Mouse (Mus musculus) left cerebral cortex, postnatal 25 days (tissue): ENCODE measurements around the gene Atp6v0c. TPM values are rescaled to one million over a fixed set of nuclear protein-coding genes. Genes with fewer than 3 reads are reported as not detected.

Source experiments
- DNase-seq, 2 experiments: peaks; one replicate each; pipeline ENCODE4 v3.0.0; 2022; ENCODE audit warnings: low spot score in 2 of 2, mixed read lengths in 1 of 2
- intact Hi-C: fragments of 180-260 bp; cut with DNase I; formaldehyde crosslinking; loops from one replicate; pipeline ENCODE4 v1.15.1; 2025
- total RNA-seq, 2 experiments: library from RNA; stranded (reverse); gene quantifications; 2 replicates each; pipeline ENCODE4 v1.2.3; 2021

Atp6v0c gene
- total RNA-seq, 2 experiments from 2014 or later = 1,342 to 1,424 TPM

DNA sequence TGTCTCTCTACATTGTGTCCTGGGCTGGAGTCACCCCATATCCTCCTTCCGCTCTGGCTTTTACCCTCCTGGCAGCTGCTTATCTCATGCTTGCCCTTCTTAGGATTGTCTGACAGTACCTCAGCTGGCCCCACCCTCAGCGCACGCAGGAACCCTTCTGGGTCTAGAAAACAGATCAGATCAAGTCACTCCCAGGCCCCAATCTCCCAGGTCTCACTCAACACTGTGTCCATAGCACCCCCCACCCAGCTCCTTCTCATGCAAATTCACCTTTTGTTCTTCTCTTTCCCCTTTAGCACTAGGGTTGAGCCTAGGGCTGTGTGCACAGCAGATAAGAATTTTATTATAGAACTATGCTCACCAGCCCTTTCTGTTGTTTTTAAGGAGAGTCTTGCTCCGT lies 33.6 kb upstream of the Atp6v0c start:
- intact Hi-C loops = no loop called here
- DNase-seq = no peak

DNA sequence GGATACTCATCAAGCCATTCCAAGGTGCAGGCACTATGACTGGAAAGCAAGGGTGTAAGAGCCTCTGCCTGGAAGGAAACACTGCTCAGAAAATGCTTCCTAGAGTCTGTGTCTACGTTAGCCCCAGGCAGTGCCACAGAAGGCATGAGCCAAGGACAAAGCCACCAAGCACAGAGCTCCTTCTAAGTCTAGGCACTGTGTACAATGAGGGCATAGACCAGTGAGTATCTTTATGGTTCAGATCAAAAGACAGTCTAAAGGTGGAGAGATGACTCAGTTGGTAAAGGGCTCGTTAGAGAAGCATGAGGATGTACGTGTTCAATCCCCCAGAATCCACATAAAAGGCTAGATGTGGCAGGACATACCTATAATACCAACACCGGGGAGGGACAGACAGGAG lies 31.6 kb upstream of the Atp6v0c start:
- intact Hi-C loops = no loop called here
- DNase-seq = no peak

DNA sequence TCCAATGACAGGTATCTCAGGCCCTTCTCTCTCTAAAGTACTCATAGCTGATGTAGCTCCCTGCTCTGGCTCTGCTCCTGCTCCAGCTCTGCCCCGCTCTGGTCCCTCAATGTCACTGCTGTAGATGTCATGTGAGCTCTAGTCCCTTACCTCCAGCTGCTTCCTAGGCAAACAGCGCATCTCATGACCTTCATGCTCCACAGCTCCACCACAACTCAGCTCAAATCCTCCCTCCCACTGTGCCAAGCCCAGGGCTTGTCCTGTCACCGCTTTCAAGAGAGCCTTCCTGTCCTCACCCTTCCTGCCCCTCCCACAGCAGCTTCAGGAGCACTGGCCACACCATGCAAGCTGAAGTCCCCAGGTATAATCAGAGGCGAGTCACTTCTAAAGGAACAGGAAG lies 30.2 kb upstream of the Atp6v0c start:
- peak in 1 of 2 experiments; percentile 39 for DNase-seq
- intact Hi-C loops = no loop called here

DNA sequence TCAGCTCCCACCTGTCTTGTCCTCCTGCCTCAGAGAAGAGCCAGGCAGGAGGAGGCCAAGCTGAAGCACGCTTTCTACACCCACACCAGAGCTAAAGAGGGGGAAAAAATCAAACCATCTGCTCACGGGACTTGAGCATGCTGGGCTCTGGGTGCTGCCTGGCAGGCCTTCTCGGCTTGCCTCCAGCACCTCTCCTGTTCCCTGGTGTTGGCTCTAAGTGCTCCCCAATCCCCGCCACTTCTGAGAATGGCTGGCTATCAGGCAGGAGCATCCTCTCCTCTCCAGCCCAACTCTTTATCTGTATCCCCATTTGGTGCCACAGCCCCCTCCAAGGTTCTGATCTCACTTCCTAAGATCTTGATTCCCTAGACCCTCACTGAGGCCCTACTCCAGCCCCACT lies 29.8 kb upstream of the Atp6v0c start:
- DNase-seq = peak; percentile 69 to 94
- intact Hi-C loops = no loop called here

DNA sequence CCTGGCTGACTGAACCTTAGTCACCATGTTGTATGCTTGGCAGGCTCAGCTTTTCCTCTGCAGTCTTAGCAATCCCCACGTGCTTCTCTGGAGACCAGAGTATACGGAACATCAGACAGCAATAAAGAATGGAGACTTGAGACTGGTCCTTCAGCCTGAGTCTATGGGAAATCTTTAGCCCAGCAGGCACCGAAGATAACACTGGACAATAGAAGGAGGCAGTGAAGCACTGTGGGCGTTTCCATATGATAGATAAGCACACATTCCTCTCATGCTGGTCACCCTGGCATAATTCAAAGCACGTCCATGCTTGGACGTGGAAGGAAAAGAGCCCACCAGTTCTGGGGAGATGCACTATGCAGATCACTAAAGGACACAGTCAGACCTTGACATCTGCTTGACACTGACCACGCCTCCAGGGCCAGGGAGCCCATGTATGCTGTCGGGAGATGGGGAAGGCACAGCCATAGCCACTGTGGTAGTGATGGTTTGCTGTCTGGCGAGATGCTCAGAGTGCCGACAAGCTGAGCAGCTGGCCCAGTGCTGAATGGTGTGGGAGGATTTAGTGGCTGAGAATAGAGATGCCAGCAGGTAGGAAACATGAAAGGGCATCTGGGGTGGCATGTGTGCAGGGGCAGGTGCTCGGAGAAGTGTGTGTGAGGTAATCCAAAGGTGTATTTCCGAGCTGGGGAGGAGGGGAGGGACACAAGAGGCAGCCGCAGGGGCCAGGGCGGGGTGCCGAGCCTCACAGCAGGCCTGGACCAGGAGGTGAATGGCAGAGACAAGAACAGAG lies 27.7 kb upstream of the Atp6v0c start:
- intact Hi-C loops = no loop called here
- peak in 1 of 2 experiments; percentile 77 for DNase-seq

DNA sequence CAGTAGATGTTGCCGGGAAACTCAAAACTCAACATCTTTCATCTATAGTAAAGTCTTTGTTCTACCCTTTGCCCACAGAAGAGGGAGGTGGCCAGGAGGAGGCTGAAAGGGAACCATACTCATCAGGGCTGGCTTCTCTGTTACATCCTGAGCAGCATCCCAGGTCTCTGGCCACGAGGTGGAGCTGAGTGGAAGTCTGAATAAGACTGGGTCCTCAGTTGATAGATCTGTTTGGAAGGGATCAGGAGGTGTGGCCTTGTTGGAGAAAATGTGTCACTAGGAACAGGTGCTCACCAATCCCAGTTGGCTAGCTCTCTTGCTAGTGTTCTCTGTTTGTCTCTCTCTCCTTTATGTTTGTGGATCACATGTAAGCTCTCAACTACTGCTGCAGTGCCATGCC lies 25.8 kb upstream of the Atp6v0c start:
- DNase-seq = no peak

DNA sequence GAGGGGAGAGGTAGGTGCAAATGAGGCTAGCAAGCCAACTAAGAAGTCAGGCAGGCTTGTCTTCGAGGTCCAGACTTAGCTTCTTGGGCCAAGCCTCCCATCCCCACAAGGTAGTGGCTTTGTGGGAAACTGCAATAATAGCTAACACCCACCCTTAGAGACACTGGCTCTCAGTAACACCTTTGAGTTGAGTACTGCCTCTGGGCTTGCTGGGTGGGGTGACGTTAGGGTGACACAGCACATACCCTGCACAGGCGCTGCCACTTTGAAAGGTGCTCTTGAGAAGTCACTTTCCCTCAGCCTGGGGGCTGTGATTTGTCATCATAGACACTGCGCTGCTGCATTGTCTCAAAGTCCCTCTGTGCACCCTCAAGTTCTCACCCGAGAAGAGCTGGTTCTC lies 24.3 kb upstream of the Atp6v0c start:
- intact Hi-C loops = no loop called here
- DNase-seq = no peak

More for the DNA sequence above, 25.8 kb upstream of the Atp6v0c start:
- intact Hi-C loops = no loop called here

DNA sequence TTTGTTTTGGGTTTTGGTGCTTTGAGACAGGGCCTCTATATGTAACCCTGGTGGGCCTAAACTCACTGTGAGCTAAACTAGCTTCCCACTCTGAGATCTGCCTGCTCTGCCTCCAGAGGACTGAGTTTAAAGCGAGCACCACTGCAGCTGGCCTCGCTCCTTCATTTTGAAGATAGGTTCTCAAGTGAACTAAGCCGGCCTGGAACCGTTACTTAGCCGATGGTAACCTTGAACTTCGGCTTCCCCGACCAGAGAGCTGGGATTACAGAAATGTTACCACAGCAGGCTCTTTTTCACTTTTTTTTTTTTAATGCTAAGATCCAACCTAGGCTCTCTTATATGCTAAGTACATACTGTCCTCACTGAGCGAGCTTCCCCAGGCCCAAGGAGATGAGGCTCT lies 23.8 kb upstream of the Atp6v0c start:
- intact Hi-C loops = no loop called here
- DNase-seq = no peak

DNA sequence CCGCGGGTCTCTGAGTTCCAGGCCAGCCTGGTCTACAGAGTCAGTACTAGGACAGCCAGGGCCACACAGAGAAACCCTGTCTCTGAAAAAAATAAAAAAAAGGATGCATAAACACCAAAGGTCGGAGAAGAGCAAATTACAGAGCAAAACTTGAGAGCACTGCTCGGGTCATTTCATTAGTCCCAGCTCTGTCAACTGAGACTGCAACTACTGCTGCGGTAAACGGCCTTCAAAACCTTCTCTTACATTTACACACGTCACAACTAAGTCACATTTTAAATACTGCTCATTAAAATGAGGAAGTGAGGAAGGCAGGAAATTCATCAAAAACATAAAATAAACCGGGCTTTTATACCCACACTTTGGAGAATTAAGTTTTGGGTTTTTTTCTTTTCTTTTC lies 23.3 kb upstream of the Atp6v0c start:
- no peak for DNase-seq
- intact Hi-C loops = no loop called here

DNA sequence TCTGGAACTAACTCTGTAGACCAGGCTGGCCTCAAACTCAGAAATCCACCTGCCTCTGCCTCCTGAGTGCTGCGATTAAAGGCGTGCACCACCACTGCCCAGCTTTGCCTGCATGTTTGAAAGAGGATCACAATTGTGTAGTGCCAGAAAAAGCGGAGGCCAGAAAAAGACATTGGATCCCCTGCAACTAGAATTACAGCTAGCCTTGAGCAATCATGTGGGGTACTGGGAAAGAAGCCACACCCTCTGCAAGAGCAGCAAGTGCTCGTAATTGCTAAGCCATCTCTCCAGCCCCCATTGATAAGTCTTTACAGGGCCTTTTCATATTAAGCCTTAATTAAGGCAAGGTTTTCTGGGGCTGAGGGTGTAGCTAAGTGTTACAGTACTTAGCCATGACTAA lies 22.0 kb upstream of the Atp6v0c start:
- DNase-seq = no peak
- intact Hi-C loops = no loop called here

DNA sequence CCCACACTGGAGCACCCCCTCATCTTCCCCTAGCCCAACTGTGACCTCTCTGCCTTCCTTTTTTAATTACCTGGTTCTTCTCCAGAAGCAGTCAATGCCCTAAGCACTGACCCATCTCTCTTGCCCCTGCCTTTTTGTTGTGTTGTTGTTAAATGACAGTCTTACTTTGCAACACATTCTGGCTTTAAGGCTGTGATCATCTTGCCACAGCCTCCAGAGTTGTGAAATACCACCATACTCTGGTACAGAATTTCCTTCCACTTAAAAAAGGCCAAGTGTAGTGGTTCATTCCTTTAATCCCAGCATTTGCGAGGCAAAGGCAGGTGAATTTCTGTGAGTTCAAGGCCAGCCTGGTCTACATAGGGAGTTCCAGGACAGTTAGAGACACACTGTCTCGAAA lies 21.4 kb upstream of the Atp6v0c start:
- intact Hi-C loops = no loop called here
- no peak for DNase-seq

DNA sequence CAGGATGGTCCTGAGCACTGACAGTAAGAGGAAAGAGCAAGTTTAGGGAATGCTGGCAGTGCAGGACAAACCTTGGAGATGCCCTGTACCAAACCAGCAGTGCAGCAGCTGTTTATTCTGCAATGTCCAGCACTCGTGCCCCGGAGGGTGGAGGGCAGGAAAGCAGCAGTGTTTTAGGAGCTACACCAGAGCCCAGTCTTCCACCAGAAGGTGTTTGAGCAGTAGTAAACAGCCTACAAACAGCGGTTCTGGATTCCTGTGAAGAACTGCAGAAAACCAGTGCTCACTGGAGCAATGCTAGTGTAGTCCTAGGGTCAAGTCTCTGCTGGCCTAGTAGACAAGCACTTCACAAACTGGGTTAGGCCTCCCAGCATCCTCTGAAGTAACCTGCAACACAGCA lies 4.8 kb upstream of the Atp6v0c start:
- intact Hi-C loops = loop anchor here (5.0 kb wide), 1 partner anchor 133 kb away; no protein-coding TSS in a partner anchor
- DNase-seq = no peak

DNA sequence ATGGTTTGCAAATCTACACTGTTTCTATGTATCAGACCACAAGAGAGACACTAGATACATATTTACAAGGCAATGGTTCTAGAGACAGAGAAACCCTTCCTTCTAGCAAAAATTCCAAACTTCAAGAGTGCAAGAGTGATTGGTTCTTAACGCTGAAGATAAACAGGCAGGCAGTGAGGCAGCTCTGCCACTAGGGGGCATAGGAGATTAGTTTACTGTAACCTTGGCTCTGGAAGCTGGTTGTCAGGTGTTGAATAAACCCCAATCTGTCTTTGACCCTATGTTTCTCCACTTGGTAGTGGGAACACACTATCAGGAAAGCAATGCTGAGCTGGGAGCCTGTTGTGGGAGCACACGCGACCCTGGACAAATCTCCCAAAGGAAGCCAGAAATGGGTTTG lies 3.9 kb upstream of the Atp6v0c start:
- DNase-seq = peak; percentile 74 to 81
- intact Hi-C loops = loop anchor here (2.0 to 5.0 kb wide), 2 partner anchors 134 to 217 kb away; no protein-coding TSS in a partner anchor

DNA sequence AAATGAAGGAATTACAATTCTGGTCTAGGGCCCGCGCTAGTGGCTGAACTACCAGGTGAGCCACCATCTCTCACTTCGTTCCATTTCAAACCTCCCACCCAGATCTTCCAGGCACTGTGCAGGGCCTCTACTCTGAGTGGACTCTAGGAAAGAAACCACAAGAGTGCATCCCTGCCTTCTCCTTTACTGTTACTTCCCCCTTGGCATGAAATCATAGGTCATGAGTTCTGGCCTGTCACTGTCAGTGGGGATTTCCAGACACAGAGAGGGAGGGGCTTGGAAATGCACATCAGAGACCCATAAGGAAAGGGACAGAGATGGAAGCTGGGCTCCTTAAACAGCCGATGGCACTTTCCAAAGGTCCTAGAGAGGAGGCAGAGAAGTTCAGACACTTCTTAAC lies 2.2 kb upstream of the Atp6v0c start:
- no peak for DNase-seq
- intact Hi-C loops = loop anchor here (2.0 to 5.0 kb wide), 2 partner anchors 136 to 219 kb away; no protein-coding TSS in a partner anchor

DNA sequence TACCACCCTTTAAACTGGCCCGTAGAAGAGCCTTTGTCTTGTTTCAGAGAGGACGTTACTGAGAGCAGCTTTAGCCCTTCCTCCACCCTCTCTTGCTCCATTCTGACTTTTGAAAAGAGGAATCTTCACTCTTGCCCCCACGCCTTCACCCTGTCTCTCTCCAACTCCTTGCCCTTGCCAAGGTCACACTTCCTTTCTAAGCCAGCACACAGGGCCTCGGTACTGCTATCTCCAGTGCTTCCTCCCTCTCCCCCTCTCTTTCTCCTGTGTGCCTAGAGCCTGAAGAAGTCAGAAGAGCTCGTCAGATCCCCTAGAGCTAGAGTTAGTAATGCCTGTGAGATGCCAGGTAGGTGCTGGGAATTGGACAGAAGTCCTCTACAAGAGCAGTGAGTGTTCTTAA lies 1.2 kb upstream of the Atp6v0c start:
- intact Hi-C loops = loop anchor here (5.0 kb wide), 1 partner anchor 137 kb away; no protein-coding TSS in a partner anchor

DNA sequence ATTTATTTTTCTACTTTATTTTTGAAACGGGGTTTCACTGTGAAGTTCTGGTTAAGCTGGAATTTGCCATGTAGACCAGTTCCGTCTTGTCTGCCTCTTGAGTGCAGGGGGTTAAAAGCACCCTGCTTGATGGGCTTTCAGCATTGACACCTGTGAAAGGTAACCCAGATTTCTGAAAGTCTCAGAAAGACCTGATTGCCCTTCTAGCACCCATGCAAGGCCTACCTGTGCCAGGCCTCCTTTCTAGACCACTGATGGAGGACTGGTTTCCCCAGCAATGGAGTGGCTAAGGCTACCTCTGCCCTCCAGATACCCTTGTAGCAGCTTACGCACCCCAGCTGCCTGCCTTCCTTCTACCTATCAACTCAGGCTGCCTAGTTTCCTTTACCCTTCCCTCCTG lies 623 bp upstream of the Atp6v0c start:
- no peak for DNase-seq
- intact Hi-C loops = loop anchor here (5.0 kb wide), 1 partner anchor 137 kb away; no protein-coding TSS in a partner anchor

More for the DNA sequence above, 1.2 kb upstream of the Atp6v0c start:
- DNase-seq = no peak

DNA sequence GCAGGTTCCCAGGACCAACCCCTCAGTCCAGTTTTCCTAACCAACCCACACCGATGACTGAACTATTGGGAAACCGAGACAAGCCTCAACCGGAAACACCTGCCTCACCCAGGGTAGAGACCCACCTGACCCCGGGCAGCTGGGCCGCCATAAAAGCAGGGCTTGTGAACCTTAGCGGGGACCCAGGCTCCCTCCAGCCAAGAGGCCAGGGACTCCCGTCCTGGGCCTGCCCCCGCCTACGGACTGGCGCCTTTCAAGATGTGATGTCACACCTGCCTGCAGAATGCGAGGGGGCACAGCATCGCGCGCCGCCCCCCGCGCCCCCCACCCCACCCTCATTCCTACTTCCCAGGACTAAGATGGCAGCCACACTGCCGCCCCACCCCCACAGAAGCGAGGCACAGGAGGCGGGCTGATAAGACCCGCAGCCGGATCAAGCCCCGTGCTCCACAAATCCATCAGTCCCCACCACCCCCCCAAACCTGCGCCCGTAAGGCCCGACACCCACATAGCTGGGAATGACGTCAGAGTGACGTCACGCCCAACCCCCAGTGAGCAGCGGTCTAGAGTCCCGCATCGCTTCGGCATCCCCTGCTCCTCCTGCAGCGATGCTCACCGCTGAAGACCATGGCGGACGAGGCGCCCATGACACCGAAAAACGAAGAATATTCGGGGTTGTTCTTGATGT lies 768 bp downstream of the Atp6v0c start:
- DNase-seq = peak; percentile 78 to 80
- intact Hi-C loops = loop anchor here (2.0 kb wide), 2 partner anchors 82 to 182 kb away; partner anchors contain the start of genes Abca17, Abca3 and Ccnf

DNA sequence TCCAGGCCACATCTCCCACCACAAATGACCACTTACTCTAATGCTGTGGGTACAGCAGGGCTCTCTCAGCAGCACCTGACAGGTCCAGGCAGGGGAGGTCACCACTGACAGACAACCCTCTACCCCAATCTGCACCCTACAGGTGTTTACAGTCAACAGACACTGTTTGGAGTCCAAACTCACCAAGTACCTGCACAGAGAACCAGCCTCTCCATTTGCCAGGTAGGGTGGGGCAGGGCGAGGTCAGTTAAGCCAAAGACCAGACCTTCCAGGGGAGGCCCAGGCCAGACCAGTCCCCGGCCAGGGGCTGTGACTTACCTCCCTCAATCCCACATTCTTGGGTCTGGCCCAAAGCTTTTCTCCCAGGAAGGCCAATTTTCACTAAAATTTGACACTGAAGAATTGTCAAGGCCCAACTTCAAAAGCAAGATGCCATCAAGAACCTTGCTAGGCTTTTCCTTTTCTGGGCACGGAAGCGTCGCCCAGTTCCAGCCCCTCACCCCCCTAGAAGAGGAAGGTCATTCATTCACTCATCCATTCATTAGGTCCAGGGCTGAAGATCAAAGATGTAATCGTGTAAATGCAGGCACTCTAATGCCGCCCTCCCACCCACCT lies 1.5 kb downstream of the Atp6v0c start:
- no peak for DNase-seq

DNA sequence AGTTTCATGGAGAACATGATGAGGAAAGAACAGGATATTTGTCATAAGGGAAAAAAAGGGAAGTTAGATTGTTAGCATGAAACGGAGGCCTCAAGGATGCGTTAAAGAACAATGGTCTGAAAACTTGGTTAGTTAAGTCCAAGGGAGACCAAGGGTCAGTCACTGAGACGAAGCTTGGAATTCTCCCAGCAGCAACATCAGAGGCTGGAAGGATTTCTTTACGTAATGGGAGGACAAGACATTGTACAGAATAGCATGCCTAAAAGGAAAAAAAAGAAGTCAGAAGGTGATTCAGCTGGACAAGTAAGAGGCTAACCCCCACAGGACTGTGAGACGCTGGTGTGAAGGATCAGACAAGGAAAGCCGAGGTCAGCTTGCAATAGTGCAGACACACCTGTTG lies 2.4 kb downstream of the Atp6v0c start:
- intact Hi-C loops = no loop called here
- DNase-seq = no peak

More for the DNA sequence above, 1.5 kb downstream of the Atp6v0c start:
- intact Hi-C loops = loop anchor here (2.0 kb wide), 2 partner anchors 83 to 183 kb away; partner anchors contain the start of genes Abca17, Abca3 and Ccnf

DNA sequence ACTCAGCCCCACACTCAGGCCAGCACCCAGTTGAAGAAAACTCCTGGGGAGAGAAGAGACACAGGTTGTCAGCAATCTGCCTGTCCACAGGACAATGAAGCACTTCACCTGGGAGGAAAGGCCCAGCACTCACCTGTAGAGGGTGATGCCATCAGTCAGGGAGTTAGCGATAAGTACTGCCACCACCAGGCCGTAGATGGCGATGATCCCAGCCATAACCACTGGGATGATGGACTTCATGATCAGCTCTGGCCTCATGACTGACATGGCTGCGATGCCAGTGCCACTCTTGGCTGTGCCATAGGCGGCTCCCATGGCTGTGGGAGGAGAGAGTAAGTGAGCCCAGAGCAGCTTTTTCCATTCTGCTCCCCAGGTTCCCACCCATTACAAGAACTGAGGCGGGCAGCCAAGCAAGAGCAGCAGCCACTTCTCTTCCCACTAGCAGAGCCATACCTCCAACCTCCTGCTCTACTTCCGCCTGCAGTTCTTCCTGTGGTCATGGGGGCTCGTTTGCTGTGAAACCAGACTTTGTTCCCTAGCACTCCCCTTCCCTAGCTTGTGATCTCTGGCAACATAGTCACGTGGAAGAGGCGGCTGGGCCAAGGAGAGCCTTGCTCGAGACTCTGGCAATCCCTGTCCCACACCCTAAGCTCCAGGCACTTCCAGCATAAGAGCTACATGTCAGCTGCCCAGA lies 4.8 kb downstream of the Atp6v0c start:
- DNase-seq = no peak
- intact Hi-C loops = no loop called here
